Mouse (Mus musculus) myocyte (in vitro differentiated cells): ENCODE measurements around the gene Spata1.

ENCODE experiments used
- MAX ChIP-seq: IDR thresholded peaks from one replicate; pipeline ENCODE4 v1.6.1; 2011; ENCODE audit warnings: low read depth, mild to moderate bottlenecking, control low read depth
- POLR2A ChIP-seq: IDR thresholded peaks from one replicate; pipeline ENCODE4 v1.6.1; 2011; ENCODE audit warnings: low read depth, mild to moderate bottlenecking, control low read depth, moderate library complexity; ENCODE audit not compliant: insufficient read length
- POLR2AphosphoS2 ChIP-seq: IDR thresholded peaks from one replicate; pipeline ENCODE4 v1.6.1; 2011; ENCODE audit warnings: low read depth, control low read depth; ENCODE audit not compliant: insufficient read length
- SRF ChIP-seq: IDR thresholded peaks from one replicate; pipeline ENCODE4 v1.6.1; 2011; ENCODE audit warnings: low read depth; ENCODE audit not compliant: control insufficient read depth, insufficient read length

DNA sequence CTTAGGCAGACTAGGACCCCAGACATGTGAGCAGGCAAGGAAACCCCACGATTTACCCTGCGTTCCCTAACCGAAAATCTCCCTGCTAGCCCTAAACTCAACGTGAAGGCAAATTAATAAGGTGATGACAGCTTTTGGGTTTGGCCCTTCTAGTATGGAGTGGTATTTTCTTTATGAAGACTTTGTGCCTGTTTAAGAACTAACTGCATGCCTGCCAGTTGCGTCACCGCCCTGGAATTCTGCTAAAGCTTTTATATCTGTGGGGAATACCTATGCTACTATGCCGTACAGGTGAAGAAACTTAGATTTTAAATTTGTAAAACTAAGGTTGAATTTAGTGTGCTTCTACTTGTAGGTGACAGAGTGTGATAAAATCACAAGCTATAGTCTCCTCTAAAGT, 87.1 kb downstream of the Spata1 start:
- TF ChIP-seq MAX = no peak
- TF ChIP-seq POLR2A = no peak
- TF ChIP-seq SRF = no peak
- no peak for TF ChIP-seq POLR2AphosphoS2
